Mouse (Mus musculus) cerebellum, adult 9-10 months (tissue): Measurements from ENCODE around the gene Zbtb21.
A peak's percentile ranks its signal among the peaks of the same experiment; 100 is the strongest.
"Not testable (repeated sequence)": the region's sequence is repeated elsewhere in the genome, so short reads cannot be mapped to it uniquely, and the experiment has no call there.

ENCODE experiments used
- DNase-seq: peaks from one replicate; pipeline ENCODE4 v3.0.0; 2022

Zbtb21 gene

DNA sequence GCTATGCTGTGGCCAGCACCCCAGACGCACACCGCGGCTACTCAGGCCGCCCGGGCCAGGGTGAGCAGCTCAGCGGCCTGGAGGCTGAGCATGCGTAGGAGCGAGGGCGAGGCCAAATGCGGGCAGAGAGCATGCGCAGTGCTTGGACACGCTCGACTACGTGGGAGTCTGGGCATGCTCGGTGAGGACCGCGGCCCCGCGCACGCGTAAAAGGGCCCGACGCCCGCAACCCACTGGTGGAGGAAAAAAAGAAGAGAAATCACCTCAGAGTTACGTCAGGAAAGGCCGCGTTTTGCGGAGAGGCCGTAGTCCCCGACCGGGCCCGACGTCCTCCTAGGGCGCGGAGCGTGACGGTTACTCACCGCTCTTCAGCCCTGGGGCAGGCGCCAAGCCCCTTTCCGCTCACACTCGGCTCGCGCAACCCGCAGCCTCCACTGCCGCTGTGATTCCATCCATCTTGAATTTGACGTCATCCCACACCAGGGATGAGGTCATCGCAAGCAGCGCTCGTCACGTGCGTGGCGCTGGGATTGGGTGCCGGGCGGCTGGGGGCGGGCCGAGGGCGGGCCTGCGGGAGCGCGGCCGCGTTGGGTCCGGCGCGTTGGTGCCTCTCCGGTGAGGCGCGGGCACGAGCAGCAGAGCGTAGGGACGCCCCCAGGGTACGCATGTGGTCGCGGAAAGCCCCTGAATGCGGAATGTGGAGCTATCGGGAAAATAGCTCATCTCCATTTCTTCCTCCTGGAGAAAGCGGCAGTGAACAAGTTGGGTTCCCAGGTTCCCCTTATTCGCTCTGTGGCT is at the start of gene Zbtb21, which contains the start of gene C2cd2:
Gene Zbtb21 (minus strand): TSS at position 472 of the 798 bp plus-strand sequence.
Gene C2cd2 (minus strand): TSS at position 448 of the 798 bp plus-strand sequence.
- DNase-seq, result peak; percentile 98

DNA sequence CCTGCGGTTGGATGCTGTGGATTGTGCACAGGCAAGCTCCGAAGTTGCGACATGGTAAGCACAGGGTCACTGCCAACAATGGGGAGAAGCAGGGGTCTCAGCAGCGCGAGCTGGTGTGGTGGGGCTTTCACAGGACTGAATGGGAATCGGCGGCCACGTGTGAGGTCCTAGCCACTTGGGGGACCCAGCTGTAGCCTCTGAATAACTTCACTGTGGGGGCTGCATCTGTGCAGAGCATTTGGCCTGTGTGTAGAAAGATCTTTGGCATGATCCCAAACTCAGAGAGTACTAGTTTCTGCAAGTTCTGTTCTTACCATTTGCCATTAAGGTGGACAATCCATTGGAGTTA is 34.9 kb upstream of the Zbtb21 start:
- not testable (repeated sequence) for DNase-seq

GRCm38 (mm10) chr16:97996616-97997382 is 34.4 kb upstream of the Zbtb21 start, which contains the start of gene B230307C23Rik:
Gene B230307C23Rik (plus strand): TSS chr16:97997315.
- DNase-seq, result peak; percentile 82

- peak; percentile 10 for DNase-seq
Observed at GRCm38 (mm10) chr16:97995849-97996615, 33.6 kb upstream of the Zbtb21 start.

GRCm38 (mm10) chr16:97992477-97992876 is 30.1 kb upstream of the Zbtb21 start:
- not testable (repeated sequence) for DNase-seq

DNA sequence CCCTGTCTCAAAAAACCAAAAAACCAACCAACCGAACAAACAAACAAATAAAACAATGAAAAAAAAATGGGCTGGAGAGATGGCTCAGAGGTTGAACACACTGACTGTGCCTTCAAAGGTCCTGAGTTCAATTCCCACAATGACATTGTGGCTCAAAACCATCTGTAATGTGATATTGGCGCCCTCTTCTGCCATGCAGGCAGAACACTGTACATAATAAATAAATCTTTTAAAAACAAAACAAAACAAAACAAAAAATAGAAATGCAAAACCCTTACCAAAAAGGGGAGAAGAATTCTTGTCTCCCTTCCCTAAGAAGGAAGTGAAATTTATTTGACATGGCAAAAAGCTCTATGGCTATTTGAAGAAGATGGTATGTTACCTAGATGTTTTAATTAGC is 29.1 kb upstream of the Zbtb21 start:
- no peak for DNase-seq

- DNase-seq, result no peak
Observed at GRCm38 (mm10) chr16:97984589-97984988, 22.2 kb upstream of the Zbtb21 start.

- DNase-seq, result no peak
Observed at GRCm38 (mm10) chr16:97981362-97981761, 18.9 kb upstream of the Zbtb21 start.

DNA sequence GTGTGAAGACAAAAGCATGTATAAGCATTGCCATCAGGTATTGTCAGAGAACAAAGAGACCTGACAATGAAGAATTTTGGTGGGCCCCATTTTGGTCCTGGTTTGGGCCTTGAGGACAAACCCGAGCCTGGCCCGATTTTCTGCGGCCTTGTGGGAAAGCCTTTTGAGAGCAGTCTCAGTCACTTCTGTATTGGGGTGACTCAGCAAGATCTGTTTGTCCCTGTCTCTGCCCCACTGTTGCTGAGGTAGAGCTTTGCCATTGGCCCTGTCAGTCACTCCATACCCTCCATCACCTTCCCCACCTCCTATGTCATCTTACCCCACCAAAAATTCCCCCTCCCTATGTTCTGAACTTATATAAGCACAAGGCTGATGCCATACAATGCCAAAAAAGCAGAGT is 15.3 kb upstream of the Zbtb21 start:
- no peak for DNase-seq

- DNase-seq, result no peak
Observed at GRCm38 (mm10) chr16:97977277-97977676, 14.9 kb upstream of the Zbtb21 start.

- DNase-seq, result no peak
Observed at GRCm38 (mm10) chr16:97963956-97964540, 1.6 kb upstream of the Zbtb21 start.

GRCm38 (mm10) chr16:97961381-97962150 is 856 bp downstream of the Zbtb21 start:
- no peak for DNase-seq

- DNase-seq, result peak; percentile 15
Observed at GRCm38 (mm10) chr16:97960348-97960747, 2.1 kb downstream of the Zbtb21 start.

GRCm38 (mm10) chr16:97958401-97958973 is 3.9 kb downstream of the Zbtb21 start:
- no peak for DNase-seq

GRCm38 (mm10) chr16:97957626-97958025 is 4.8 kb downstream of the Zbtb21 start:
- no peak for DNase-seq

GRCm38 (mm10) chr16:97956011-97956410 is 6.4 kb downstream of the Zbtb21 start:
- no peak for DNase-seq

- no peak for DNase-seq
Observed at GRCm38 (mm10) chr16:97953300-97953699, 9.1 kb downstream of the Zbtb21 start.

GRCm38 (mm10) chr16:97952801-97953200 is 9.6 kb downstream of the Zbtb21 start:
- no peak for DNase-seq

DNA sequence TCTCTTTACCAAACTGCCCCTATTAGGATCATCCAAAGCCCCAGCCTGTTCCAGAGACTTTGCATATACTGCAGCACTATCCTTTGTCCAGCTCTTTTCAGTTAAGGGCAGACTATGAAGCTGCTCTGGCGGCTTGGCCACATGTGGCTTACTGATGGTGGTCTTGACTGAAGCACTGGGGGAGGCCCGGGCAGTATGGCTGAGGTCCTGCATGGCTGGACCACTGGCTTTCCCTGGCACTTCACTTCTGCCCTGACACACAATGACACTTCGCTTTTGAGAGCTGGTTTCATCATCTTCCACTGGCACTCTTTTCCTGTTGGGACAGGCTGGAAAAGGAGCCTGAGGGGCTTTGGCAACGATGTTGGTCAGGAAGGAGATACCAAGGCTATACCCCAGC is 10.1 kb downstream of the Zbtb21 start:
- no peak for DNase-seq

GRCm38 (mm10) chr16:97950061-97950460 is 12.4 kb downstream of the Zbtb21 start:
- DNase-seq, result no peak

GRCm38 (mm10) chr16:97948836-97949235 is 13.6 kb downstream of the Zbtb21 start:
- DNase-seq, result no peak

DNA sequence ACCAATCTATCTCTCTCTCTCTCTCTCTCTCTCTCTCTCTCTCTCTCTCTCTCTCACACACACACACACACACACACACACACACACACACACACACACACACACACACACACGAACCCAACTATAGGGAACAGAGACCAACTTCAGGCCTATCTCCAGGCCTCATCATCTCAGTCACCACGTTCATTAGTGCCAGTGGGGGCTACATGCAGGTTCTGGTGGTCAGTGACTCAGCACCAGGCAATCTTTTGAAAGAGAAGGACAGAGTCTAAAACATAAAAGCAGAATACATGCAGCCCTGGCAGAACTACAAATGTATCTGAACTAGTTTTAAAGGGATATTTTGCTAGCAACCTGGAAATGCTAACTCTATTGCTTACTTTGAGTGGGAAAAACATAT is 15.4 kb downstream of the Zbtb21 start:
- DNase-seq, result not testable (repeated sequence)
